Mouse (Mus musculus) liver, embryonic 14.5 days (tissue): ENCODE data around the gene a. TPM values are rescaled to one million over a fixed set of nuclear protein-coding genes. Genes with fewer than 3 reads are reported as not detected.

Experiments
- ATAC-seq: fragments of 200-750 bp; cut with Nextera tagmentation; 2 replicates; pipeline ENCODE4 v1.8.0; 2017; ENCODE audit warnings: moderate number of reproducible peaks, mild to moderate bottlenecking, moderate library complexity; ENCODE audit not compliant: insufficient read depth
- DNase-seq, 3 experiments: peaks; one replicate each; pipeline ENCODE4 v3.0.0-alpha.2; 2012 to 2013; ENCODE audit warnings: low read depth in 3 of 3, low spot score in 3 of 3
- H3K27ac ChIP-seq: fragments of 300-500 bp; sonication (generic); 2 replicates; pipeline ENCODE4 v1.5.1; 2014; ENCODE audit warnings: moderate library complexity, mild to moderate bottlenecking, control low read depth, inconsistent platforms
- H3K27me3 ChIP-seq: fragments of 300-500 bp; sonication (generic); 2 replicates; pipeline ENCODE4 v1.6.1; 2014; ENCODE audit warnings: mild to moderate bottlenecking, low read length, moderate library complexity; ENCODE audit not compliant: control insufficient read depth, insufficient read depth
- H3K36me3 ChIP-seq: fragments of 300-500 bp; sonication (generic); replicated peaks from 2 replicates; pipeline ENCODE4 v1.6.1; 2014; ENCODE audit warnings: low read depth; ENCODE audit not compliant: control insufficient read depth, insufficient read depth
- H3K4me1 ChIP-seq, 2 experiments: fragments of 200-500 bp in 1 of 2; fragments of 300-500 bp in 1 of 2; sonication (generic) in 1 of 2; replicated peaks; 2 replicates each; pipeline ENCODE4 v1.6.1; 2012 to 2014; ENCODE audit warnings: antibody characterized with exemption in 1 of 2, inconsistent platforms in 1 of 2, low read length in 1 of 2; ENCODE audit not compliant: control insufficient read depth in 2 of 2, insufficient read depth in 2 of 2
- H3K4me2 ChIP-seq: fragments of 300-500 bp; sonication (generic); 2 replicates; pipeline ENCODE4 v1.6.1; 2014; ENCODE audit warnings: low read depth, mild to moderate bottlenecking, control low read depth, moderate library complexity
- H3K4me3 ChIP-seq, 2 experiments: fragments of 200-500 bp in 1 of 2; fragments of 300-500 bp in 1 of 2; sonication (generic) in 1 of 2; 2 replicates each; pipeline ENCODE4 v1.5.1; 2012 to 2014; ENCODE audit warnings: low read depth in 2 of 2, low read length in 2 of 2, mild to moderate bottlenecking in 2 of 2, control low read depth in 1 of 2, inconsistent platforms in 1 of 2, moderate library complexity in 1 of 2; ENCODE audit not compliant: insufficient read depth in 1 of 2
- H3K9ac ChIP-seq: fragments of 300-500 bp; sonication (generic); replicated peaks from 2 replicates; pipeline ENCODE4 v1.6.1; 2014; ENCODE audit warnings: mild to moderate bottlenecking, control low read depth, moderate library complexity
- H3K9me3 ChIP-seq: fragments of 300-500 bp; sonication (generic); 2 replicates; pipeline ENCODE4 v1.6.1; 2016; ENCODE audit warnings: low read length, mixed read lengths; ENCODE audit not compliant: control insufficient read depth
- CTCF ChIP-seq: IDR thresholded peaks from 2 replicates; pipeline ENCODE4 v1.5.1; 2016; ENCODE audit warnings: antibody characterized with exemption, low read depth, control low read depth
- EP300 ChIP-seq: IDR thresholded peaks from 2 replicates; pipeline ENCODE4 v1.6.1; 2016; ENCODE audit warnings: antibody characterized with exemption, low read depth
- WGBS: fragments of 180-500 bp; shearing (Covaris S2); extraction: QIAGEN DNeasy Blood & Tissue Kit; methylation state at CpG from one replicate; pipeline ENCODE4 v1.1.7; 2014; ENCODE audit not compliant: insufficient replicate concordance; 5-methylcytosine and 5-hydroxymethylcytosine counted together
- polyA plus RNA-seq, 2 experiments: library from polyadenylated mRNA; depleted of rRNA in 1 of 2; stranded (reverse) in 1 of 2; unstranded in 1 of 2; fragments of >200 nt; fragmentation: Nextera tagmentation in 1 of 2; extraction: Ambion mirVana in 1 of 2; gene quantifications; 2 replicates each; pipeline versions ENCODE4 v1.2.1 to v1.2.3; 2012 to 2014

Gene a
- polyA plus RNA-seq, 2 experiments: 0.25 to 0.36 TPM

DNA sequence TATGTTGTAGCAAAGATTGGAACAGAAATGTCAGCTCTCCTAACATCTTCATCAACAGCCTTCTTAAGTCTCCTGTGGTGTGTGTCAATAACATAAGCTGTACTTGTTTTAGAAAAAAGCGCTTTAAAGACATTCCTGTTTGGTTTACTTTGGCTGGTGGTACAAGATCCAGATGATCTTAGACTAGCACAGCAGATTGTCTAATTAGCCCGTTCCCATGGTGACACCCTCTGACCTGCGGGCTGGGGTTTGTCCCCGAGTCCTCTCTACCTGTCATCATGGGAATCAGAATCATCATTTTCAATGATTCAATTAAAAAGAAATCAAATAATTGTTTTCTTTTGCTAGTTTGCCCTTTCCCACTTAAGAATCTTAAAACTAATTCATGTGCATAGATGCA, 36.3 kb downstream of the a start:
- Histone ChIP-seq H3K9ac (no peak overlapping the region), H3K36me3 (peaks cover 8% of the 10 kb centered on the region), H3K4me2 (no peak overlapping the region), H3K4me1 (peaks cover 17 to 19% of the 10 kb centered on the region in 2 experiments), H3K9me3 (no peaks in the 10 kb centered on the region), H3K4me3 (no peak overlapping the region), H3K27ac (no peak overlapping the region), H3K27me3 (no peaks in the 10 kb centered on the region)
- ATAC-seq (no peak), DNase-seq (no peak)
- 90% methylated on average over 4 of the region's 4 CpGs for WGBS
- no peak for TF ChIP-seq CTCF
- TF ChIP-seq EP300: no peak

- Histone ChIP-seq H3K9me3 (no peaks in the 10 kb centered on the region), H3K4me1 (peaks cover 19 to 21% of the 10 kb centered on the region in 2 experiments), H3K4me3 (no peak overlapping the region), H3K27me3 (no peaks in the 10 kb centered on the region), H3K36me3 (peaks cover 5% of the 10 kb centered on the region; the same call in 1 of the 2 replicates), H3K27ac (no peak overlapping the region), H3K9ac (no peak overlapping the region), H3K4me2 (peak overlapping the region; percentile 2)
- ATAC-seq: no peak
- no peak for TF ChIP-seq CTCF
- TF ChIP-seq EP300: no peak
- no peak for DNase-seq
- WGBS: 38% methylated on average over 4 of the region's 4 CpGs
Observed at GRCm38 (mm10) chr2:154832471-154832870, 41.3 kb downstream of the a start.

GRCm38 (mm10) chr2:154834149-154834865, 43.1 kb downstream of the a start:
- Histone ChIP-seq H3K36me3 (peaks cover 5% of the 10 kb centered on the region; the same call in 1 of the 2 replicates), H3K4me2 (no peak overlapping the region), H3K27ac (no peak overlapping the region), H3K9ac (no peak overlapping the region), H3K27me3 (no peaks in the 10 kb centered on the region), H3K4me1 (peaks cover 19 to 21% of the 10 kb centered on the region in 2 experiments), H3K9me3 (no peaks in the 10 kb centered on the region), H3K4me3 (no peak overlapping the region)
- TF ChIP-seq EP300: no peak
- TF ChIP-seq CTCF: no peak
- DNase-seq: no peak
- WGBS: 90% methylated on average over 6 of the region's 6 CpGs
- no peak for ATAC-seq

- DNase-seq: no peak
- TF ChIP-seq EP300 (no peak), CTCF (no peak)
- Histone ChIP-seq H3K27ac (no peak overlapping the region), H3K9me3 (no peaks in the 10 kb centered on the region), H3K27me3 (no peaks in the 10 kb centered on the region), H3K4me1 (peaks cover 12% of the 10 kb centered on the region in 2 experiments), H3K9ac (no peak overlapping the region), H3K4me3 (no peak overlapping the region), H3K36me3 (peaks cover 2% of the 10 kb centered on the region; the same call in 1 of the 2 replicates), H3K4me2 (no peak overlapping the region)
- ATAC-seq: no peak
- WGBS: 85% methylated on average over 2 of the region's 2 CpGs
Observed at GRCm38 (mm10) chr2:154836537-154836936, 45.3 kb downstream of the a start.

DNA sequence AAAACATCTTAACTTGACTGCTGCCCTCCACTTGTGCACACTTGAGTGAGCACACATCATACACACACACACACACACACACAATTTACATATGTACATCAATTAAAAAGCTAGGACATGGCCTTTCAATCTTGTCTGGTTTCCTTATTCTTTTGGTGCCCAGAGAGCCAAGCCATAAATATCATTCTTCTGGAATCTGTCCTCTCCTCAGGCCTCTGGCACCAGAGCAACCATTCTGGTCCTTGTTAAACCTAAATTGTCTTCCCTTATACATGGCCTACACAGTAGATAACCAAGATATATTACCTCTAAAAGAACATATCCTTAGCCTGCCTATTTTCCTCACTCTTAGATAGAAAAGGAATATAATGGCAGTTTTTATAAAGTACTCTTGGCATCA, 56.9 kb downstream of the a start:
- no peak overlapping the region for H3K9ac ChIP-seq
- H3K9me3 ChIP-seq: no peaks in the 10 kb centered on the region
- ATAC-seq (no peak), DNase-seq (no peak)
- H3K27me3 ChIP-seq: no peaks in the 10 kb centered on the region
- H3K27ac ChIP-seq: no peak overlapping the region
- H3K36me3 ChIP-seq: peaks cover 19% of the 10 kb centered on the region
- no peaks in the 10 kb centered on the region for H3K4me1 ChIP-seq
- H3K4me2 ChIP-seq: no peak overlapping the region
- no peak overlapping the region for H3K4me3 ChIP-seq
- TF ChIP-seq EP300 (no peak), CTCF (no peak)
